Mouse (Mus musculus): ENCODE data around the gene Adamtsl3.

Adamtsl3 gene

DNA sequence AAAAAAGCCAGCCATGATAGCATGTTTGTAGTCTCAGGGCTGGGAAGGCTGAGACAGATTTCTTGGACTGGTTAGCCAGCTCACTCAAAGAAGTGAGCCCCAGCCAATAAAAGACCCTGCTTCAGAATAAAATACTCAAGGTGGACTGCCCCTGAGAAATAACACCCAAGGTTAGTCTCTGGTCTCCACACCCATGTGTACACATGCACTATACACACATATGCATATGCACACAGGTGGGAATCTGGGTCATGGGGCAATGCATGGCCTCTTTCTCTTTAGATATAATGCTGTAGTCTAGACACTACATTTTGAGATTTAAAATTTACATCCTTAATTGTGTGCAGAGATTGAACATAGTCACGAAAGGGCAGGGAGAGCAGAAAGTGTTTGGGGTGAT is 88.8 kb downstream of the Adamtsl3 start:
- no peak for DNase-seq

DNA sequence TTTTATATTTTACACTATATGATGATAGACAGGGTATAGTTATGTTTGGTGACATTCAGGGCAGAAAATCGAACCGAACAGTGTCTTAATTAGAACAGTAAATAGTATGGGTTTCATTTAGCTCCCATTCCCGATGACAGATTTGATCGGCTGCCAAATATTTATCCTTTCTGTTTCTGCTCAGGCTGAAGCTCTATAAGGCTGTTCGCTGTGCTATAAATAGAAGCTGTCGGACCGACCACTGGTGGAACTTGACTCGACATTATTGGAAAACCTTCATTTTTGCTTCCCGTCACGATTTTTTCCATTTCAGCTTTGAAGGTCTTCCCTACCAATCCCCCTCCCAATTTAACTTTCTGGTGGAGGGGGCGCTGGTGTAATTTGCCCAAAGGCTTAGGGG is 89.9 kb downstream of the Adamtsl3 start:
- no peak for DNase-seq

DNA sequence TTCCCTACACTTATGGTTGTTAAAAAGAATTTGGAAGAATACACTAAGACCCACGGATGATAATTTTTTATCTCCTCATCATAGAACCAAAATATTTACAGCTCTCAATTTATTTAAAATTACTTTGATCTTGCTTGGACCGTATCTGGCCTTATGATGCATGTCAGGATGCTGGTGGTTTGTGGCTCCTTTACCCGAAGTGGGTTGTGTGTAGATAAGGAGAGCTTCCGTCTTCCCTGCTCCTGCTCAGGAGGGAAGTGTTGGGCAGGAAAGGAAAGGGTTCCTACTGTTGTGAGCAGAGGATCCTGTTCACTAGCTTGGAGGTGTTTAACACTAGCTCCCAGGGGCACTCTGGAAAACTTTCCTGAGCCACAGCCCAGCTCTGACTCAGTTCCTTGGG is 94.0 kb downstream of the Adamtsl3 start:
- DNase-seq = no peak

DNA sequence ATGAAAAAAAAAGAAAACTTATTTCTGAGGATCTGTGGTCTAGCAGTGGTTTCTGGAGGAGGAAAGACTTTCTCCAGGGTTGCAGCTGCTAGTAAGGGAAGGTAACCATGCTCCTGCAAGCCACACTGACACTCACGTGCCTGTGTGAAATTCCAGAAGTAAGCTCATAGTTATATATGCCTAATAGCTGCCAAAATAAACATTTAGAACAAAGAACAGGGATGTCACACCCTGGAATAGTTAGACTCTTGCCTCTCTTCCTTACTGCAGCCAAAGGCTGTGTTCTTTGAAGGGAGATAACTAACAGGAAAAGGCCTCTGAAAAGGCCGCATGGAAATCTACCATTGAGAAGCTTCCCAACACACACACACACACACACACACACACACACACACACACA is 96.1 kb downstream of the Adamtsl3 start:
- no peak for DNase-seq

DNA sequence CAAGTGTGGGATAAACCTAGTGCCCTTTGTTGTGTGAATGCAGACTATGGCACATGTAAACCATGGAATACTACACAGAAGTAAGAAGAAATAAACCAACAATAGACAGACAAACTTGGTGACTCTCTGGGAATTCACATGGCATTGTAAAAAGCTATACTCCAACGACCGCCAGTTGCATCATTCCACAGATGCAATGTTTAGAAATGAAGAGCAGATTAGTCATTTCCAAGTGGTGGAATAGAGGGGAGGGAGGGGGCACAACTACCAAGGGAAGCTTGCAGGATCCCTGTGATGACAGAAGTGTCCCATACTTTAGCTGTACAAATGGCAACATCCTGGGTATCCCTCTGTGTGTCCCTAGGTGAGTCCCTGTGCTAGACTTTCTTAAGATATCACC is 97.7 kb downstream of the Adamtsl3 start:
- no peak for DNase-seq

DNA sequence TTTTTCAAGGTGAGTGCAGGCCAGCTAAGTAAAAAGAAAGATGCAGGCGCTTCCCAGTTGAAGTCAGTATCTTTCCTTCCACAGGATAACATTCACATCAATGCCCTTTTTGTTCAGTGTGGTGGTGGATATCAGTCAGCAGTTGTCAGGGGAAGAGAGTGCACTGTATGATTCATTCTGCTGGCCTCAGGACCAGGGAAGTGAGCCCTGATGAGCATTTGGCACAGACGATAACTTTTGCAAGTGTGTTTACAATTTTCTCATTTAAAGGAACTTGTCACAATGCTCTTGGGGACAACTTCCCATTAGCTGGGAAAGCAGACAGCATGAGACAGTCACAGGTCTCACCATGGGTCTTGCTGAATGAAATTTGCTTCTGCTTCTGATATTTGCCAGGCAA is 122.9 kb downstream of the Adamtsl3 start:
- DNase-seq = no peak

DNA sequence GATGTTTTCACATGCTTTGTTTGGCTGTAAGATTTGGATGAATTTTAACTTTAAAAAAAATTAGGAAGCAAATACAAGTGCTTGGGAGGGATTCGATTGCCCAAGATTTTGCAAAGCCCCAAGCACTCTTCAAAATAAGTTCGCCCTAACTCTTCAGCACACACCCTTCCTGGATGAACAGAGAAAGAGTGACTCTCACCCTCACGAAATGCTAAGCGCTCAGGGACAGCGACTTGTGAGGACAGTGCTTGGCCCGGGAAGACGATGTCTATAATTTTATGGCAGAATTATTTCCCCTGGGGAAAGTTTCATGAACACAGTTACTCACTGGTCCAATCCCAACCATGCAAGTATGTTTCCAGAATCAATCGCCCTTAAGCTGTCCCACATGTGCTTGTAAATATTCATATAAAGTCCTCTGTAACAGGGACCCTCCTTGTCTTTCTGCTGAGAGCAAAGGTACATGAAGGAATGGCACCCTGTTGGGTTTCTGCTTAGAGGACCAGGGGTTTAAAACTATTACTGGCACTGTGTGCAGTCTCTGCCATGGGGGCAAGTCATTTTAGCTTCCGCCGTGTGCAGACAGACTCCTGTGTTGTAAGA is 127.5 kb downstream of the Adamtsl3 start:
- no peak for DNase-seq

DNA sequence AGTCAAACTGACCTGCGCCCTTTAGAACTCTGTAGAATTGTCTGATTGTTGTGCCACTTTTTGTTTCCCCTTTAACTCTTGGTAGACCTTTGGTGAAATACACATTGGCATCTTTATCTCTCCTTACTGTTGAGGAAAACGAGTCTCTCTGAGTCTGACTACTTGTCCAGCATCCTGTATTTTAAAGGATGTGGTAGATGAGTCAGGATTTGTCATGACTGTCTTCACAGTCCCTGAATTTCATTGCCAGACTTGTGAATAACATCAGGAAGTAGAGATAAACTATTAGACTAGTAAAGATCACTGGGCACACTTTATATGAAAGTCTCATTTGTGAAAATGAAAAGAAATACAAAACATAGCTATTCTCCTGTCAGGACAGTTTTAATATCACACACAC is 128.9 kb downstream of the Adamtsl3 start:
- no peak for DNase-seq

DNA sequence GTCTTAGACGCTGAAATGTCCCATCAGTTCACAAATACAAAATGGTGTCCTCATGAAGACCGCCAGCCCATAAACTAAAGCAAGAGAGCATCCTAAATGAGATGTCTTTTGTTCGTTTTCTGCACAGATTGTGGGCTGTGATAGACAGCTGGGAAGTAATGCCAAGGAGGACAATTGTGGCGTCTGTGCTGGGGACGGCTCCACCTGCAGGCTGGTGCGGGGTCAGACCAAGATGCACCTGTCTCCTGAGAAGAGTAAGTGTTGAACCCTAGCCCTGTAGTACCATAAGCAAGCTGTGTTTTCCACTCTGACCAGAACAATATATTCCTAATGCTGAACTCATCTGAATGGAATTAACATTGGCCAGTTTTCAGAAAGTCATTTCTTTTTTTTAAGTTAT is 129.9 kb downstream of the Adamtsl3 start:
- no peak for DNase-seq

DNA sequence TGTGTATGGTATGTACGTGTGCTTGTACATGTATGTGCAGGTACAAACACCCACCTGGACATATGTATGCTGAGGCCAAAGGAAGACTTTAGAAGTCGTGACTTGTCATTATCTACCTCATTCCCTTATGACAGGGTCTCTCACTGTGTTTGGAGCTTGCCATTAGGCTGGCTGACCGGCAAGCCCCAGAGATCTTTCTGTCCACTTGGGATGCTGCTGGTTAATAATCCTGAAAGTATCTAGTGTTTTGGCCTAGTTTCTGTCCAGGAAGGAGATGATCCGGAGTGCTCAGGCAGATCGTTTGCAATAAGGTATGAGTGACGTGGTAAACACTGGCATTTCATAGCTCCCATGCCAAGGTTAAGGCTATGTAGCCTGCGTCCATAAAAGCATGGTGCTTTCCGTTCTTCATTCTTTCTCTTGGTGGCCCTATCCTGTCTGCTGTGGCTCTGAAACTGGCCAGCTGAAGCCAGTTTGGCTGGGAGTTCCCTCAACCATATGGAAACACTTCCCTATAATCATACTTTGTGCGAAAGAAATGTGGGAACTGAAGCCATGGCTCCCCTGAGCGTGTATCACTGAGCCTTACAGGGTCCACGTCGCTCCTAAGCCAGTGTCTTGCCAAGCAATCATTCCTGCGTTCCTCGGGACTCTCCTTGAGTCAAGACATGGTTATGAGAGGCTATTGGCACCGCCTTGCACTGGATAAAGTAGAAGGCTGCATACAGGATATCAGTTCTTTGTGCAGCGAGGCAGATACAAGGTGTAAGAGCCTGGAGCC is 141.1 kb downstream of the Adamtsl3 start:
- no peak for DNase-seq

DNA sequence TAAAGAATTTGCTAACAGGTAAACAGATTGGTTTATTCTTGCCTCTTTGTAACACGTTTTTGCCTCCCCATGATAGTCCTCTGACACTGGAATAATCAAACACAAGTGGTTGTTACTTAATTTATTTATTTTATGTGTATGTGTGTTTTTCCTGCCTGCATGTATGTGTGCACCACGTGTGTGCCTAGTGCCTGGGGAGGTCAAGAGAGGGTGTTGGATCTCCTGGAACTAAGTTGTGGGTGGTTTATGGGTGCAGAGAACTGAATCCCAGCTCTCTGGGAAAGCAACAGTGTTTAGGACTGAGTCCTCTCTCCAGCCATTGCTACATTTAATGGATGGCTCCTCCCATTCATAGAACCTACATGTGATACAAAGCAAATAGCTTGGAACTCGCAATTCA is 143.0 kb downstream of the Adamtsl3 start:
- no peak for DNase-seq

DNA sequence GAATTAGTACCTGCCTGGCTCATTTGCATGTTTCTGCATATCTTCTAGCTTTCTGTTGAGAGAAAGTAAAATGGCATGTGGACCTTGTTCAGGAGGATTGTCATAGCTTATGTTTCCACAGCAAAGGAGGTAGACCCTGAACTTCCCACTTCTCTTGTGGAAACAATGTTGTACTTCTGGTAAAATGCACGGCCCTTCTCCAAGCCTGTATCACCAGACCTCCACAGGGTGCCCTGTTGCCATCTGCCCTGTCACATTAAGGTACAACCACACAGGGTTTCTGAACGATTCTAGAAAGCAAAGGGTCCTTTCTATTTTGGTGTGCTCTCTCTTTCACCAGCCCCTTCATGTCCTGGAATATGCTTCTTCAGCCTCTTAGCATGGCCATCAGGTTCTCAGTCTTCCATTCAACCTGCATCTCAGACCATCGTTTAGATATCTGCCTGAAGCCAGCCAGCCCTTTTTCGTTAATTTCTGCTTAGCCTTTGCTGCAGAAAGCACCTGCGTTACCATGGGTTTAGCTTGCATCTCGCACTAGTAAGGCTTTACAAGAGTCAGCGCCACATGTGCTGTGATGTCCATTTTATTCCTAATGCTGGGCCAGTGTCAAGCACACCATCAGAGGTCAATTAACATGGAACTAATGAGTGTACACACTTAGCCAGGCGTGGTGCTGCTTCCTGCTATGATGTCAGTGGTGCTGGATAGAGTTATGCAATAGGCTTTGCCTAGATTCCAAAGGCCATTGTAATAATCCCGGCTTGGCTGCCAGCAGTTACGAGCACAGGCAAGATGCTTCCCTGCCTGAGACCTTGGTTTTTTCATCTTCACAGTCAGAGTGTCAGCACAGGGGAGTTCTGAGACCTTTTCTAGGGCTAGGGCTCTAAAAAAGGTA is 143.6 kb downstream of the Adamtsl3 start:
- DNase-seq = peak; percentile 18

DNA sequence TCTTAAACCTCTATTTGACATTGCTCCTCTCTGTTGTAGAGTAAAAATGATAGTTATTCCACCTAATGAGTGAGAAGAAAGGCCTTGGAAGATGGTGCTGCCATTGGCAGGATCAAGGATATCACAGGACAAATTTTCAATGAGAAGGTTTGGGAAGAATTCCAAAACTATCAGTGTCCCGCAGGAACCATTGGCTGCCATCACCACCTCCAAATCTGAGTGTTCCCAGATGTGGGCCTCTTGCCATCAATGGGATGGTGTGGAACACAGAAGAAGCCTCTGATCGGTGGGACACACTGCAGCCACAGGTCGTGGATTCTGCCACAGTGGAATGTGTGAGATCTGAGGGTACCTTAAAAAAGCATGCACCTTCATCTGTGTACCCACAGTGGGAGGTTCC is 147.9 kb downstream of the Adamtsl3 start:
- no peak for DNase-seq

DNA sequence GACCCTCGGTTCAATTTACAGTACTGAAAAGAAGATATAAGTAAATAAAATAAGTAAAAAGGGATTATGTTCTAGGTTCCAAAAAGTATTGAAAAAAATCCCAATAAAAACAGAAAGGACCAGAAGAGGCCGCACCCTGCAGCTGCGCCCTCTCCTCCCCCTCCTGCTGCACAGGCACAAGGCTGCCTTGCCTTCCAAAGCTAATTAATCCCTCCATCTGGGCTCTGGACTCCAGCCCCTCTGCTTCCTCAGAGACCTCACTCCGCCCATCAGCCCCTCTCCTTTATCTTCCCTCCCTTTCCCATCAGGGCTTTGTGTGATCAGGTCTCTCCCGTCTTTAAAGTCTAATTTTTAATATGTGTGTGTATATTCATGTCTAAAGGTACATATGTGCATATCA is 149.3 kb downstream of the Adamtsl3 start:
- no peak for DNase-seq

DNA sequence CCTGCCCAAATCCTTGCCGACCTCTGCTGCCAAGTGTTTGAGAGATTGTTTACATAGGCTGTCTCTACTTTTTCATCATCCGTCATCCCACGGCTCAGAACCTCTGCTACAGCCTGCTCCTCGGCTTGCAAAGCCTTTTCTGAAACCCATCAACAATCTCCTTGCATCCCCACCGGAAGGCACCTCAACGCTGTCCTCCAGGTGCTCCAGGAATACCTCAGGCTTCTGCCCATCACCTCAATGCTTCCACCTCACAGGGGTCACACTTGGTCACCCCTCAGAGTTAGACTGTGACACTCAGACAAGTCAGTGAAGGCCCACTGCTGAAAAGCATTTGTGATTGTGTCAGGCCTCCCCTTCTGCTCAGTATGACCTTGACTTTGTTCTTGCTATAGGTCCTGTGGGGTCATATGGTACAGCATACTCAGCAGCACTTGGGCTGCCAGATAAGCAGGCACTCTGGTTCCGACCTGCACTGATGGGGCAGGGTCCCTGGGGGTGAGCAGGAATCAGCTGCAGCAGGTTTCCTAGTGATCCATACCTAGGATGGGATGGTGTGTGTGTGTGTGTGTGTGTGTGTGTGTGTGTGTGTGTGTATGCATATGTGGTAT is 150.0 kb downstream of the Adamtsl3 start:
- DNase-seq = no peak

DNA sequence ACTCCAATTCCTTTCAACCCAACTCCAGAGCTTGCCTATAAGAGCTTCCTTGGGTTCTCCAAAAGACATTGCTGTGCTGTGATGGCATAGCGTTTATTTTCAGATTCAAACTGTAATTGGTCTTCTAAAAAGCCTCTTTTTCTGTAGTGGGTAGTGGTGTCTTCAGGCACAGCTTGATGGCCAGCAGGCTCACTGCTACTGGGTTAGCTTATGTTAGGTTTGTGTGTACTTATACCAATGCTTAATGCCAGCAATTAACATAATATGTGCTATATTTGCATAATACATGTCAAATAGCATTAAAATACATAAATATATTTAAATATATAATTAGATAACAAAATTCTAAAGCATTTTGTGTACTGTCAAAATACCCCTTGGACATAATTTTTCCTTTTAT is 155.5 kb downstream of the Adamtsl3 start:
- no peak for DNase-seq

DNA sequence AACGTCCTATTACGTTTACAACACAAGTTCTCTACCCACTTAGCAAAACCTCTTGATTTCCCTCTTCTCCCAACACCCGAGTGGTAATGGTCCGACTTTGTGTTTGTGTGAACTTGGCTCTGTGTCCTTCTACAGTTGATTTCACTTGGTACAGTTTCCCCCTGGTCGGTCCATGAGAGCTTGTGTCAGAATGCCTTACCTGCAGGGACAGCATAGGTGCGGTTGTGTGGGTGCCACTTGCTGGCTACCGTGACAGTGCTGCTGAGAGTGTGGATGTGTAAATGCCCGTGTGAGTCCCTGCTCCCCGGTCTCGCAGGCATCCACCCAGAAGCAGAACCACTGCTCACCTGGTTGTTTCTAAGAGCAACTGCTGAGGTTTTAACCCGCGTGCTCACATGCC is 157.4 kb downstream of the Adamtsl3 start:
- no peak for DNase-seq

DNA sequence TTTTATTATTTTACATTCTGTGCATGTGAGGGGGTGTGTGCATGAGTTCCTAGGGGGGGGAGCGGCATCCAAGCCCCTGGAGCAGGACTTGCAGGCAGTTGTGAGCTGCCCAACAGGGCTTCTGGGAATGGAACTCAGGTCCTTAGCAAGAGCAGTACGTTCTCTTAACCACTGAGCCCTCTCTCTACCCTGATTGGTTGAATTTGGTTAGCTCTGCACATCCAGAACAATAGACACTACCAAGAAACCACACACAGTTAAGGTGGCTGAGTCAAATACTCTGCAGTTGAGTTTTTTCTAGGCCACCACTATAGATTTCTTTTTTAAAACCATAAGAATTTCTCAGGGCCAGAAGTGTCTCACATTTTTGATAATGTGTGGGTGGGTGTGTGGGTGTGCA is 158.7 kb downstream of the Adamtsl3 start:
- DNase-seq = no peak

DNA sequence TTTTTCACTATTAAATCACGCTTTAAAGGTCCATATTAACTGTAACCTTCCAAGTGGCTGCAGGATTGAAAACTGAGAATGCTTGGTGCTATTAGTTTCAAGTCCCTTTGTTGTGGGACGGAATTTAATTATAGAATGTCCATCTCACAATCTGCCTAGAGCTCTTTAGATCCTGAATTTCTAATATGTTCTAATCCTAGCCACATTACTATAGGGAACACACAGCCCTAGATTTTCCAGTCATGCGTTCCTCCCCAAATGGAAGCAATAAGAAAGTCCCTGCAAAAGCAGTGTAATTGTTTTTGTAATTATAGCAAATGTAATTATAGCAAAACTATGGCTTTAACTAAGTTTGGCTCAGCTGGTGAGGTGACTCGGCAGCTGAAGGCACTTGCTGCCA is 161.6 kb downstream of the Adamtsl3 start:
- DNase-seq = no peak

DNA sequence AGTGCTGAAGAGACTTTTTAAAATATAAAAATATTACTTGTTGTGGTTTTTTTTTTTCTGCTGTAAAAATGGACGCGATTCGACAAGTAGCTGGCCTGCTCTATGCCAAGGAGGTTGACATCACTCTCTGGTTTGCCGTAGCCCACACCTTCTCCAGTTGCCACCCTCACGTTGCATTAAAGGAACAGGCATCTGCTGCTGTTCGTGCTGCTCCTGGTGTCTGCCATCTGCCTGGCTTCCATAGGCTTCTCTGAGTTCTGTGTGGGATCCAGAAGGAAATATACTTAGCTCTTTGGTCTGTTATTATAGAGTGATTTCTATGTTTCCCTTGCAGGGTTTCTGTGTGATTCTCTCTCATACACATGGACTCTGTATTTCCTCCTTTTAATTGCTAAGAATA is 165.8 kb downstream of the Adamtsl3 start:
- peak; percentile 40 for DNase-seq

DNA sequence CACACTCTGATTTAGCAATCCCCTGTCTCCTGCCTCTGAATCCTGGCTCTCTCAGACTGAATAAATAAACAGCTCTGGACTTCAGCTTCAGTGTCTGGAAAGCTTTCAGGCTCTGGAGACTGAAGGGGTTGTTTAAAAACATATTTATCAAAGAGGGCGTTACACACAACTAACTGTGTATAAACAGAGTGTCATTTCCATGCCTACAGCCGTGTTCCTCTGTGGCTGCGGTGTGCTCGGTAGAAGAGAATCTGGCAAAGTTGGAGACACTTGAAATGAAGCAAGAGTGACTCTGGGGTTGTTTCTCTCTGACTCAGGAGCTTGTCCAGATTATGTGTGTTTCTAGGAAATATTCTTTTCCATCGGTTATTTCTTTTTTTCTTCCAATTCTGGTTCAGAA is 167.0 kb downstream of the Adamtsl3 start:
- no peak for DNase-seq

DNA sequence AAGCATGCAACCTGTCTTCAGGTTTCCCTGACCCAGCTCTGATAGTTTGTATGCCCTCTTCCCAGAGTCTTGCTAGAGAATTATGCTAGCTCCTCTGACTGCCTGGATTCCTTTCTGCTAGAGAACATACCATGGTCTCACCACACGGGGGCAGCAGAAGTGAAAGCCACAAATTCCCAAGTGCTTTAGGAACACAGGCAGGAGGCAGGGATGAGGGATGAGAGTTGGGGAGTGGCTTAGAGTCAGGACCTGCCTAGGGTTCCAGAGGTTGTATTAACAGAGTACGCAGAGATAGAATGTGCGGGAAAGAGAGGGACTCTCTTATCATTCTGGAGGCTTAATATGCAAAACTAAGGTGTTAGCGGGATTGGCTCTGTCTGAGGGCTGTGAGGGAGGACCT is 168.6 kb downstream of the Adamtsl3 start:
- peak; percentile 47 for DNase-seq

DNA sequence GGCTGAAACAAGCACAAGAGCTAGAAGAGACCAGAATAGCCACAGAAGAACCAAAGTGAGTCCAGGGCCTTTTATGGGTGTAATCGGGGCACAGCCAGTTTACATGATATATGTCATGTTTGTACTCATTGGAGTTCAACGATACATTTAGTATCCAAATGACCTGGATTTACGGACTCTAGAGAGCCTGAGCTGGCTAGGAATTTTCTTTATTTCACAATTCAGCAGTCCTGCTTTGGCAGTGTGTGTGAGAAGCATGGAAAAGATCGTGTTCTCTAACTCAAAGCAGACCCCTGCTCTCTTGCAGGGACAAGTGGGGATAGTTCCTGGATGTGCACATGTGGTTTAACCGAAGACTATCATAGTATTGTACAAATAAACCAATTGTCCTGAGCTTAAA is 195.1 kb downstream of the Adamtsl3 start:
- no peak for DNase-seq

DNA sequence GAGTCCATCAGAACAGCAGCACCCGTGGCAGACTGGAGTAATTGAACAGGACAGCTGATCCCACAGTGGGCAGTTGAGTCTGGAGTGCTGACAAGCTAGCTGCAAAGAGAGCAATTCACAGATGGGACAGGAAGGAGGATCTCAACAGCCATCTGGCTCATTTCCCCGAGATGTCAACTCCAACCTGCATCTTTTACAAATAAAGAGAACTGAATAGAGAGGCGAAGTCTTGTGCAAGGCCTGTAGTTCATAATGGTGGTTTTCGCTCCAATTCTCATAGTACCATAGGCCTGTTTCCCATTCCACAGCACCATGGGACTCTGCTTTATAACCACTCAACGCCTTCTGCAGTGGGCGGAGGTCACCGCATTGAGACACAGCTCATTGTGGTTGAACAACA is 195.9 kb downstream of the Adamtsl3 start:
- peak; percentile 16 for DNase-seq
